Mouse (Mus musculus): ENCODE data around the gene Brca2. TPM values are rescaled to one million over a fixed set of nuclear protein-coding genes. Genes with fewer than 3 reads are reported as not detected.
"Not testable (repeated sequence)": the region's sequence is repeated elsewhere in the genome, so short reads cannot be mapped to it uniquely, and the experiment has no call there.

Gene Brca2
- 10.5 and 11.8 TPM in 2 replicates for polyA plus RNA-seq (2014; fragmentation: Nextera tagmentation; extraction: Ambion mirVana)

GRCm38 (mm10) chr5:150521937-150522866 lies at the start of gene Brca2:
Brca2 (plus strand) TSS chr5:150522630.
- ATAC-seq = peak; percentile 96
- Histone ChIP-seq H3K36me3 (ENCODE audit: control insufficient read depth, insufficient read depth, low read length) (no peaks in the 10 kb centered on the region), H3K27ac (ENCODE audit: low read depth, low read length) (peak within 1 kb of the TSS; percentile 44), H3K4me1 (ENCODE audit: control insufficient read depth, insufficient read depth, low read length) (no peaks in the 10 kb centered on the region; the same call in 1 of the 2 replicates), H3K27me3 (replicated peaks; ENCODE audit: control insufficient read depth, insufficient read depth, low read length) (no peaks in the 10 kb centered on the region), H3K4me2 (ENCODE audit: low read length) (peak within 1 kb of the TSS; percentile 73), H3K9me3 (replicated peaks; ENCODE audit: control insufficient read depth, low read length) (no peaks in the 10 kb centered on the region), H3K9ac (ENCODE audit: low read length) (peak within 1 kb of the TSS; percentile 83), H3K4me3 (ENCODE audit: low read depth, low read length) (peak within 1 kb of the TSS; percentile 71)
- peak; percentile 94 for DNase-seq (ENCODE audit: low spot score)
- WGBS = 6% methylated on average over 63 of the region's 63 CpGs

GRCm38 (mm10) chr5:150477364-150477763 lies 45.1 kb upstream of the Brca2 start:
- Histone ChIP-seq H3K4me3 (ENCODE audit: low read depth, low read length) (no peak overlapping the region), H3K4me2 (ENCODE audit: low read length) (no peak overlapping the region), H3K36me3 (ENCODE audit: control insufficient read depth, insufficient read depth, low read length) (peaks cover 6% of the 10 kb centered on the region; the same call in 1 of the 2 replicates), H3K9me3 (replicated peaks; ENCODE audit: control insufficient read depth, low read length) (no peaks in the 10 kb centered on the region), H3K27me3 (replicated peaks; ENCODE audit: control insufficient read depth, insufficient read depth, low read length) (no peaks in the 10 kb centered on the region), H3K9ac (ENCODE audit: low read length) (no peak overlapping the region), H3K4me1 (ENCODE audit: control insufficient read depth, insufficient read depth, low read length) (no peaks in the 10 kb centered on the region), H3K27ac (ENCODE audit: low read depth, low read length) (no peak overlapping the region)
- no peak for DNase-seq (ENCODE audit: low spot score)
- WGBS = 80% methylated on average over 4 of the region's 4 CpGs
- ATAC-seq = no peak

DNA sequence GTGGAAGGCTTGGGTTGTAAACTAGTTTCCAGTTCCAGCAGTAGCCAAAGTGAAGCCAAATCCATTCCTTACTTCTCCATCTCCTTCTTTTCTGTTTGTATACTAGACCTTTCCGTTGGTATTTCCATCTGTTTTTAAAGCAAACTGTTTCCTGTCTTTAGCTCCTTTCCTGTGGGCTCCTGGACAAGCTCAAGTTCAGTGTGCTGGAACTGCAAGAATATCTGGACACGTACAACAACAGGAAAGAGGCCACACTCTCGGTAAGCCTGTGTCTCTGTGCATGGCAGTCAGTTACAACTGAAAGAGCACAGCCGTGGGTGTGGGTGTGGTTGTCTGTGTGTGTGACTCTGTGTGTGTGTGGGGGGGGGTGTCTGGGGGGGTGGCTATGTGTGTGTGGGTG lies 43.8 kb upstream of the Brca2 start:
- no peak overlapping the region for H3K4me3 ChIP-seq (ENCODE audit: low read depth, low read length)
- 80% methylated on average over 4 of the region's 4 CpGs for WGBS

GRCm38 (mm10) chr5:150485198-150485597 lies 37.2 kb upstream of the Brca2 start:
- Histone ChIP-seq H3K27ac (ENCODE audit: low read depth, low read length) (no peak overlapping the region), H3K36me3 (ENCODE audit: control insufficient read depth, insufficient read depth, low read length) (no peaks in the 10 kb centered on the region; the same call in none of the 2 replicates), H3K4me1 (ENCODE audit: control insufficient read depth, insufficient read depth, low read length) (no peaks in the 10 kb centered on the region), H3K27me3 (replicated peaks; ENCODE audit: control insufficient read depth, insufficient read depth, low read length) (no peaks in the 10 kb centered on the region), H3K4me2 (ENCODE audit: low read length) (no peak overlapping the region), H3K9ac (ENCODE audit: low read length) (no peak overlapping the region), H3K9me3 (replicated peaks; ENCODE audit: control insufficient read depth, low read length) (no peaks in the 10 kb centered on the region), H3K4me3 (ENCODE audit: low read depth, low read length) (no peak overlapping the region)
- WGBS = 72% methylated on average over 3 of the region's 3 CpGs
- DNase-seq (ENCODE audit: low spot score) (peak; percentile 40), ATAC-seq (no peak)

More for the DNA sequence above, 43.8 kb upstream of the Brca2 start:
- no peak for DNase-seq (ENCODE audit: low spot score)
- no peak for ATAC-seq
- Histone ChIP-seq H3K4me2 (ENCODE audit: low read length) (no peak overlapping the region), H3K27me3 (replicated peaks; ENCODE audit: control insufficient read depth, insufficient read depth, low read length) (no peaks in the 10 kb centered on the region), H3K36me3 (ENCODE audit: control insufficient read depth, insufficient read depth, low read length) (no peaks in the 10 kb centered on the region; the same call in 1 of the 2 replicates), H3K9ac (ENCODE audit: low read length) (no peak overlapping the region), H3K9me3 (replicated peaks; ENCODE audit: control insufficient read depth, low read length) (no peaks in the 10 kb centered on the region), H3K27ac (ENCODE audit: low read depth, low read length) (no peak overlapping the region), H3K4me1 (ENCODE audit: control insufficient read depth, insufficient read depth, low read length) (no peaks in the 10 kb centered on the region)

DNA sequence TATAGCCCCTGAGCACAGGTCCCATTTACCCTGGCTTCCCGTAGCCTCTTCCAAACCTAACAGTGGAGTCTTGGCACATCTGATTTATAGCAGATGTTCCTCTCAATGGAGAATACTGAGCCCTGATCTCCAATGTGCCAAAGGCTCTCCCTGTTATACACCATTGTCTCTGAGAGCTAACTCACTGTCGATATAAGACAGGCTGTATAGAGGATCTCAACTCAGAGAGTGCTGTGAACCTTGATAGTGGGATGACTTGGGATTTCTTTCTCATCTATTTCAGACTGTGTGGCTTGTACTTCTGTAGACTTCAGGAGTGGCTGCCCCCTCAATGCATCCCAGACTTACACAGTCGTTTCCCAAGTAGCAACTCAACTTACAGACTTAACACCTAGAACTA lies 32.1 kb upstream of the Brca2 start:
- H3K4me2 ChIP-seq (ENCODE audit: low read length) = no peak overlapping the region
- no peak overlapping the region for H3K4me3 ChIP-seq (ENCODE audit: low read depth, low read length)
- no peak for ATAC-seq
- H3K27ac ChIP-seq (ENCODE audit: low read depth, low read length) = no peak overlapping the region
- no peaks in the 10 kb centered on the region for H3K9me3 ChIP-seq (replicated peaks; ENCODE audit: control insufficient read depth, low read length)
- no peaks in the 10 kb centered on the region for H3K4me1 ChIP-seq (ENCODE audit: control insufficient read depth, insufficient read depth, low read length)
- DNase-seq (ENCODE audit: low spot score) = no peak
- H3K9ac ChIP-seq (ENCODE audit: low read length) = no peak overlapping the region
- no peaks in the 10 kb centered on the region for H3K27me3 ChIP-seq (replicated peaks; ENCODE audit: control insufficient read depth, insufficient read depth, low read length)
- H3K36me3 ChIP-seq (ENCODE audit: control insufficient read depth, insufficient read depth, low read length) = 0 out of 2 replicates have a peak, but pooled peaks cover 2% of the 10 kb centered on the region
- 90% methylated on average over 3 of the region's 3 CpGs for WGBS

GRCm38 (mm10) chr5:150490821-150491220 lies 31.6 kb upstream of the Brca2 start:
- H3K9ac ChIP-seq (ENCODE audit: low read length) = no peak overlapping the region
- ATAC-seq (no peak), DNase-seq (ENCODE audit: low spot score) (no peak)
- no peaks in the 10 kb centered on the region for H3K27me3 ChIP-seq (replicated peaks; ENCODE audit: control insufficient read depth, insufficient read depth, low read length)
- H3K4me1 ChIP-seq (ENCODE audit: control insufficient read depth, insufficient read depth, low read length) = no peaks in the 10 kb centered on the region
- no peak overlapping the region for H3K4me2 ChIP-seq (ENCODE audit: low read length)
- no peak overlapping the region for H3K27ac ChIP-seq (ENCODE audit: low read depth, low read length)
- H3K36me3 ChIP-seq (ENCODE audit: control insufficient read depth, insufficient read depth, low read length) = peaks cover 6% of the 10 kb centered on the region; the same call in 1 of the 2 replicates
- no peaks in the 10 kb centered on the region for H3K9me3 ChIP-seq (replicated peaks; ENCODE audit: control insufficient read depth, low read length)
- WGBS = 78% methylated on average over 8 of the region's 8 CpGs
- no peak overlapping the region for H3K4me3 ChIP-seq (ENCODE audit: low read depth, low read length)

GRCm38 (mm10) chr5:150491573-150492173 lies 30.8 kb upstream of the Brca2 start:
- not testable (repeated sequence) for ATAC-seq; DNase-seq (ENCODE audit: low spot score); H3K27ac ChIP-seq (ENCODE audit: low read depth, low read length); H3K4me2 ChIP-seq (ENCODE audit: low read length); H3K4me3 ChIP-seq (ENCODE audit: low read depth, low read length); H3K27me3 ChIP-seq (replicated peaks; ENCODE audit: control insufficient read depth, insufficient read depth, low read length); H3K4me1 ChIP-seq (ENCODE audit: control insufficient read depth, insufficient read depth, low read length); H3K9me3 ChIP-seq (replicated peaks; ENCODE audit: control insufficient read depth, low read length); H3K9ac ChIP-seq (ENCODE audit: low read length)
- WGBS = 90% methylated on average over 4 of the region's 4 CpGs
- peaks cover 12% of the 10 kb centered on the region; the same call in 1 of the 2 replicates for H3K36me3 ChIP-seq (ENCODE audit: control insufficient read depth, insufficient read depth, low read length)

DNA sequence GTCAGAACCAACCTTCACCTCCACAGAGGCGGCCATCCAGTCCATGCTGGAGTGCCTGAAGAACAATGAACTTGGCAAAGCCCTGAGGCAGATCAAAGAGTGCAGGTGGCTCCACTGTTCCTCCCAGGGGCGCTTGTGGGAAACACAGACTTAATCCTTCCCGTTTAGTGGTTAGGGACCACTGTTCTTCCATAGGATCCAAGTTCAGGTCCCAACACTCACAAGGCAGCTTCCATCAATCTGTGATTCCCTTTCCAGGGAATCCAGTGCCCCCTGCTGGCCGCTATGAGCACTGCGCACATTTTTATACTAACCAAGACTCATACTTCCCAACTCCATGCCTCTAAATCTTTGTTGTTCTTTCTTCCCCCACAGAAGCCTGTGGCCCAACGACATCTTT lies 26.6 kb upstream of the Brca2 start:
- Histone ChIP-seq H3K4me1 (ENCODE audit: control insufficient read depth, insufficient read depth, low read length) (no peaks in the 10 kb centered on the region), H3K4me2 (ENCODE audit: low read length) (no peak overlapping the region), H3K4me3 (ENCODE audit: low read depth, low read length) (no peak overlapping the region), H3K9ac (ENCODE audit: low read length) (no peak overlapping the region), H3K36me3 (ENCODE audit: control insufficient read depth, insufficient read depth, low read length) (peaks cover 14% of the 10 kb centered on the region; the same call in 1 of the 2 replicates), H3K27ac (ENCODE audit: low read depth, low read length) (no peak overlapping the region), H3K27me3 (replicated peaks; ENCODE audit: control insufficient read depth, insufficient read depth, low read length) (no peaks in the 10 kb centered on the region), H3K9me3 (replicated peaks; ENCODE audit: control insufficient read depth, low read length) (no peaks in the 10 kb centered on the region)
- DNase-seq (ENCODE audit: low spot score) (peak; percentile 26), ATAC-seq (no peak)
- 41% methylated on average over 6 of the region's 6 CpGs for WGBS

Data from forebrain, embryonic 14.5 days (tissue).